Mouse (Mus musculus) right cerebral cortex, postnatal 10 days (tissue): ENCODE data around the gene Iqschfp.

Experiments used
- DNase-seq, 2 experiments: peaks; one replicate each; pipeline ENCODE4 v3.0.0; 2021; ENCODE audit warnings: low spot score in 2 of 2

Iqschfp gene

GRCm38 (mm10) chr3:67954459-67955065 lies 62.5 kb downstream of the Iqschfp start:
- peak; percentile 52 to 69 for DNase-seq

GRCm38 (mm10) chr3:67959672-67960071 lies 67.6 kb downstream of the Iqschfp start:
- no peak for DNase-seq

- DNase-seq, result no peak
Measured at GRCm38 (mm10) chr3:67960133-67960532, 68.1 kb downstream of the Iqschfp start.

GRCm38 (mm10) chr3:67960727-67961126 lies 68.7 kb downstream of the Iqschfp start:
- DNase-seq, result peak; percentile 54 to 58

- no peak for DNase-seq
Measured at GRCm38 (mm10) chr3:67961934-67962639, 70.1 kb downstream of the Iqschfp start.

- no peak for DNase-seq
Measured at GRCm38 (mm10) chr3:67974340-67974998, 82.4 kb downstream of the Iqschfp start.

- DNase-seq, result no peak
Measured at GRCm38 (mm10) chr3:67980006-67980405, 88.0 kb downstream of the Iqschfp start.

- DNase-seq, result no peak
Measured at GRCm38 (mm10) chr3:67983329-67983728, 91.3 kb downstream of the Iqschfp start.

- DNase-seq, result no peak
Measured at GRCm38 (mm10) chr3:68002415-68002814, 110.4 kb downstream of the Iqschfp start.

GRCm38 (mm10) chr3:68012342-68012741 lies 120.3 kb downstream of the Iqschfp start:
- DNase-seq, result no peak

GRCm38 (mm10) chr3:68015786-68016185 lies 123.8 kb downstream of the Iqschfp start:
- DNase-seq, result no peak

- DNase-seq, result no peak
Measured at GRCm38 (mm10) chr3:68019401-68019800, 127.4 kb downstream of the Iqschfp start.

GRCm38 (mm10) chr3:68036097-68036496 lies 144.1 kb downstream of the Iqschfp start:
- DNase-seq, result no peak

- no peak for DNase-seq
Measured at GRCm38 (mm10) chr3:68042951-68043350, 150.9 kb downstream of the Iqschfp start.

GRCm38 (mm10) chr3:68045475-68046416 lies 153.7 kb downstream of the Iqschfp start:
- DNase-seq, result peak; percentile 61 to 69

GRCm38 (mm10) chr3:68053538-68053937 lies 161.5 kb downstream of the Iqschfp start:
- peak in 1 of 2 experiments; percentile 46 for DNase-seq

GRCm38 (mm10) chr3:68055071-68055470 lies 163.0 kb downstream of the Iqschfp start:
- DNase-seq, result no peak

- peak; percentile 75 to 86 for DNase-seq
Measured at GRCm38 (mm10) chr3:68056373-68057275, 164.6 kb downstream of the Iqschfp start.

- DNase-seq, result peak in 1 of 2 experiments; percentile 53
Measured at GRCm38 (mm10) chr3:68059162-68059800, 167.2 kb downstream of the Iqschfp start.

GRCm38 (mm10) chr3:68064731-68065130 lies 172.7 kb downstream of the Iqschfp start, which contains the start of gene Schip1:
TSS of gene Schip1 (plus strand) at chr3:68064802.
- DNase-seq, result no peak
